Mouse (Mus musculus) kidney, embryonic 15.5 days (tissue): ENCODE data around the gene Kansl3. TPM values are rescaled to one million over a fixed set of nuclear protein-coding genes. Genes with fewer than 3 reads are reported as not detected.

Experiments
- ATAC-seq: fragments of 200-750 bp; cut with Nextera tagmentation; replicated peaks from 2 replicates; pipeline ENCODE4 v1.8.0; 2017; ENCODE audit warnings: moderate TSS enrichment; ENCODE audit not compliant: low FRiP score
- H3K27ac ChIP-seq: fragments of 300-500 bp; sonication (generic); 2 replicates; pipeline ENCODE4 v1.5.1; 2015; ENCODE audit warnings: mild to moderate bottlenecking, inconsistent platforms
- H3K27me3 ChIP-seq: fragments of 300-500 bp; sonication (generic); 2 replicates; pipeline ENCODE4 v1.6.1; 2015; ENCODE audit warnings: inconsistent platforms
- H3K36me3 ChIP-seq: fragments of 300-500 bp; sonication (generic); 2 replicates; pipeline ENCODE4 v1.6.1; 2015; ENCODE audit warnings: inconsistent platforms
- H3K4me1 ChIP-seq: fragments of 300-500 bp; sonication (generic); 2 replicates; pipeline ENCODE4 v1.6.1; 2015; ENCODE audit warnings: inconsistent platforms
- H3K4me2 ChIP-seq: fragments of 300-500 bp; sonication (generic); 2 replicates; pipeline ENCODE4 v1.6.1; 2015; ENCODE audit warnings: moderate library complexity, mild to moderate bottlenecking, inconsistent platforms
- H3K4me3 ChIP-seq: fragments of 300-500 bp; sonication (generic); replicated peaks from 2 replicates; pipeline ENCODE4 v1.5.1; 2015; ENCODE audit warnings: mild to moderate bottlenecking, inconsistent platforms
- H3K9ac ChIP-seq: fragments of 300-500 bp; sonication (generic); 2 replicates; pipeline ENCODE4 v1.6.1; 2015; ENCODE audit warnings: mild to moderate bottlenecking, inconsistent platforms
- H3K9me3 ChIP-seq: fragments of 300-500 bp; sonication (generic); replicated peaks from 2 replicates; pipeline ENCODE4 v1.6.1; 2016; ENCODE audit warnings: inconsistent platforms
- WGBS: fragments of 180-500 bp; shearing (Covaris S2); methylation state at CpG from one replicate; pipeline ENCODE4 v1.1.7; 2015; ENCODE audit warnings: mixed read lengths; 5-methylcytosine and 5-hydroxymethylcytosine counted together
- polyA plus RNA-seq: library from polyadenylated mRNA; unstranded; fragments of >200 nt; fragmentation: Nextera tagmentation; extraction: Ambion mirVana; gene quantifications from 2 replicates; pipeline ENCODE4 v1.2.1, GENCODE M21; 2015

Kansl3 gene
- polyA plus RNA-seq, 1 experiment from 2014 or later, result 49.9 TPM

GRCm38 (mm10) chr1:36352351-36352750, 16.6 kb downstream of the Kansl3 start:
- no peak for ATAC-seq
- WGBS, result 64% methylated on average over 4 of the region's 4 CpGs
- no peak overlapping the region for H3K27ac ChIP-seq
- no peaks in the 10 kb centered on the region for H3K9me3 ChIP-seq
- no peaks in the 10 kb centered on the region for H3K27me3 ChIP-seq
- H3K4me1 ChIP-seq, result no peaks in the 10 kb centered on the region
- no peak overlapping the region for H3K4me3 ChIP-seq
- H3K4me2 ChIP-seq, result no peak overlapping the region
- H3K36me3 ChIP-seq, result peaks cover 95% of the 10 kb centered on the region
- H3K9ac ChIP-seq, result no peak overlapping the region

DNA sequence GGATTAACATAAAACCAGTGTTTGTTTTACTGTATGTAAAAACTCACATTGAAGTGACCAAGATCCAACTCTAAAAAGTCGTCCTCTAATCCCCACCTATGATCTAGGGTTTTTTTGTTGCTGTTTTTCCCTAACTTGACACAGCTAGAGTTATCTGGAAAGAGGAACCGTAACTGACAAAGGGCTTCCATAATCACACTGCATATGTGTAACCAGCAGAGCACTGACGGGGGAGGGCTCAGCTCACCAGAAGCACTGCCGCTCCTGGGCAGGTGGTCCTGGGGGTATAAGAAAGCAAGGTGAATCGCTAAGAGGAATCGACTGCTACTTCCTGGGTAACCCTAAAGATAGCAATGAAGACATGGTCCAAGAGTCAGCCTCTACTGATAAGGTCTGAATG, 26.4 kb downstream of the Kansl3 start:
- Histone ChIP-seq H3K36me3 (peaks cover 100% of the 10 kb centered on the region), H3K27me3 (no peaks in the 10 kb centered on the region), H3K4me2 (no peak overlapping the region), H3K4me3 (no peak overlapping the region), H3K4me1 (no peaks in the 10 kb centered on the region), H3K9ac (no peak overlapping the region), H3K9me3 (no peaks in the 10 kb centered on the region), H3K27ac (no peak overlapping the region)
- WGBS, result 95% methylated on average over 6 of the region's 6 CpGs
- no peak for ATAC-seq

DNA sequence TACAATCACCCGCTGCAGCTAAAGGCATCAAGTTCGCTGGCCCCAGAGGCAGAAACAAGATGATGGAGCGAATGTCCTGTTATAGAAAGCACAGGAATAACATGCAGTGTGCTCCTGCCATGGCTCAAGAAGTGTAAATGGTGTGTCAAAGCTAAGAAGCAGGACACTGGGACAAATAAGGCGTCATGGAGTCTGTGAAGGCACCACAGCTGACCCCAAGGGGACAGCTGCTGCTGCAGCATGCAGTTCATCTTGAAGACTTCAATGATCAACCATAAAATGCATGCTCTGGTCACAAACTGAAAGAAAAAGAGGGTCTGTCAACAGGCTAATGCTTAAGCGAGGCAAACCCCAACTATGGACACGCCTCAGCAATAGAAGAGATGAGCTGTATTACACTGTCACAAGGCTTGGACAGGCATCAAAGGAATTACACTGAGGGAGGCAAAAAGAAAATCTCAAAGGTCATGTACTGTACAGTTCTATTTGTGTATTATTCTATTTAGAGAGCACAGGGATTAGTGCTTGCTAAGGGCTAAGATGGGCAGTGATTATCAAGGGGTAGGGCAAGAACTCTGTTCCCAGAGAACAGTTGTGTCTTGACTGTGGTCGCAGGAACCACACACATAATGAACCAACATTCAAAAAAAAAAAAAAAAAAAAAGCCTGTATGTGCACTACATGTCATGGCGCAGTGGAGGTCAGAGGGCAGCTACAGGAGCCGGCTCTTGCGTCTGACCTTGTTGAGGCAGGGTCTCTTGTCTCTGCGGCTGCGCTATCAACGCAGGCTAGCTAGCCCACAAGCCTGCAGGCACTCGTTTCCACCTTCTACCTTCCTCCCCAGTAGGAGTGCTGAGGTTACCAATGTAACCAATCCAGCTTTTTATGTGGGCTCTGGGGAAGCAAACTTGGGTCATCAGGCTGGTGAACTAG, 35.8 kb downstream of the Kansl3 start:
- H3K27ac ChIP-seq, result no peak overlapping the region
- no peaks in the 10 kb centered on the region for H3K27me3 ChIP-seq
- H3K4me2 ChIP-seq, result no peak overlapping the region
- ATAC-seq, result no peak
- WGBS, result 79% methylated on average over 14 of the region's 14 CpGs
- H3K9ac ChIP-seq, result no peak overlapping the region
- no peaks in the 10 kb centered on the region for H3K4me1 ChIP-seq
- peaks cover 69% of the 10 kb centered on the region for H3K36me3 ChIP-seq
- no peak overlapping the region for H3K4me3 ChIP-seq
- H3K9me3 ChIP-seq, result no peaks in the 10 kb centered on the region

GRCm38 (mm10) chr1:36331743-36332142, 37.2 kb downstream of the Kansl3 start:
- H3K9ac ChIP-seq, result no peak overlapping the region
- no peak overlapping the region for H3K4me2 ChIP-seq
- H3K36me3 ChIP-seq, result peaks cover 60% of the 10 kb centered on the region
- WGBS, result 66% methylated on average over 6 of the region's 6 CpGs
- no peaks in the 10 kb centered on the region for H3K27me3 ChIP-seq
- H3K4me3 ChIP-seq, result no peak overlapping the region
- no peak overlapping the region for H3K27ac ChIP-seq
- no peaks in the 10 kb centered on the region for H3K9me3 ChIP-seq
- no peaks in the 10 kb centered on the region for H3K4me1 ChIP-seq
- ATAC-seq, result no peak

GRCm38 (mm10) chr1:36326815-36327214, 42.2 kb downstream of the Kansl3 start:
- Histone ChIP-seq H3K4me3 (no peak overlapping the region), H3K4me1 (peaks cover 23% of the 10 kb centered on the region), H3K9ac (no peak overlapping the region), H3K36me3 (peaks cover 32% of the 10 kb centered on the region; the same call in 1 of the 2 replicates), H3K27me3 (no peaks in the 10 kb centered on the region), H3K27ac (no peak overlapping the region), H3K4me2 (no peak overlapping the region), H3K9me3 (no peaks in the 10 kb centered on the region)
- WGBS, result 100% methylated on average over 2 of the region's 2 CpGs
- ATAC-seq, result no peak

DNA sequence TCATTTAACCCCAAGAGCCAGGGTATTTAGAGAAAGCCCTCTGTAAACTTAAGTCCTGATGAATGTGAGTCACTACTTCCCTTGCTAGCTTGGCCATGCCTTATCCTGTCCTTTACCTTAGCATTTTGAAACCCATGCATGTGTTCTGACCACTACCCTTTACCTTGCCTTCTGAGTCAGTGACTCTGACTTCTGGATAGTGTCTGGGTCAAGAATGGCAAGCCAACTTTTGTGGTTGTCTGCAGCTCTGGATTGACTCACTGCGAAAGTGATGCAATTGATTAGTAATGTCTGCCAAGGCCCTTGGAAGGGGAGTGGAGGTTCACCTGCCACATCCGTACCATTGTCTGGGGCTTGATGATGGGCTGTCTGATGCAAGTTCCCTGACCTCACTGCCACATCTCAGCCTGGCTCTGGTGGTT, 43.1 kb downstream of the Kansl3 start:
- Histone ChIP-seq H3K4me2 (no peak overlapping the region), H3K4me1 (peaks cover 23% of the 10 kb centered on the region), H3K27ac (no peak overlapping the region), H3K27me3 (no peaks in the 10 kb centered on the region), H3K36me3 (peaks cover 25% of the 10 kb centered on the region; the same call in 1 of the 2 replicates), H3K9ac (no peak overlapping the region), H3K4me3 (no peak overlapping the region), H3K9me3 (no peaks in the 10 kb centered on the region)
- WGBS, result 92% methylated on average over 2 of the region's 2 CpGs
- ATAC-seq, result no peak

GRCm38 (mm10) chr1:36323746-36324448, 45.1 kb downstream of the Kansl3 start:
- H3K9ac ChIP-seq, result no peak overlapping the region
- H3K27ac ChIP-seq, result no peak overlapping the region
- no peaks in the 10 kb centered on the region for H3K27me3 ChIP-seq
- H3K36me3 ChIP-seq, result peaks cover 20% of the 10 kb centered on the region; the same call in 1 of the 2 replicates
- peaks cover 23% of the 10 kb centered on the region for H3K4me1 ChIP-seq
- H3K4me3 ChIP-seq, result no peak overlapping the region
- WGBS, result 39% methylated on average over 8 of the region's 8 CpGs
- peak; percentile 40; the same call in 1 of the 2 replicates for ATAC-seq
- no peak overlapping the region for H3K4me2 ChIP-seq
- no peaks in the 10 kb centered on the region for H3K9me3 ChIP-seq

DNA sequence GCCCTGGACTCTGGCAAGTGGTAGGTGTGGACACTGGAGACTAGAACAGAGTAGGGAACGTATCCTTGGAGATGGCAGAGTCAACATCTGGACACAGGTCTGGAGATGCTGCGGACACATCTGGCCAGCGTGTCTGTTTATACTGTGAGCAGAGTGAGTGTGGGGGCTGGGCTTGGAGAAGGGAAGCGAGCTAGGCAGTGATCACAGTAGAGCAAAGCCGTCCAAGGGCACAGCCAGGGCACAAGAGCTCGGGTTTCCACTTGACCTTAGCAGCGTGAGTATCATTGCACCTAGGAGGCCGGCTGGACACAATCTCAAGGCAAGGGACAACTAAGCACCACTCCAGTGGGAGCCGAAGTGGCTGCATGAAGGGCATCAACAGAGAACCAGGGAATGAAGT, 45.9 kb downstream of the Kansl3 start:
- ATAC-seq, result 0 out of 2 replicates have a peak, but pooled peaks have one; percentile 30
- no peak overlapping the region for H3K27ac ChIP-seq
- no peak overlapping the region for H3K9ac ChIP-seq
- H3K4me2 ChIP-seq, result no peak overlapping the region
- 23% methylated on average over 9 of the region's 9 CpGs for WGBS
- H3K27me3 ChIP-seq, result no peaks in the 10 kb centered on the region
- no peaks in the 10 kb centered on the region for H3K9me3 ChIP-seq
- peaks cover 23% of the 10 kb centered on the region for H3K4me1 ChIP-seq
- H3K36me3 ChIP-seq, result peaks cover 17% of the 10 kb centered on the region; the same call in 1 of the 2 replicates
- no peak overlapping the region for H3K4me3 ChIP-seq

GRCm38 (mm10) chr1:36321829-36322573, 47.0 kb downstream of the Kansl3 start:
- Histone ChIP-seq H3K27me3 (no peaks in the 10 kb centered on the region), H3K4me1 (peaks cover 23% of the 10 kb centered on the region), H3K36me3 (peaks cover 12% of the 10 kb centered on the region; the same call in 1 of the 2 replicates), H3K9ac (no peak overlapping the region), H3K4me3 (no peak overlapping the region), H3K9me3 (no peaks in the 10 kb centered on the region), H3K27ac (no peak overlapping the region), H3K4me2 (no peak overlapping the region)
- WGBS, result 62% methylated on average over 11 of the region's 11 CpGs
- no peak for ATAC-seq

- H3K4me3 ChIP-seq, result no peak overlapping the region
- H3K36me3 ChIP-seq, result peaks cover 12% of the 10 kb centered on the region; the same call in 1 of the 2 replicates
- H3K27me3 ChIP-seq, result no peaks in the 10 kb centered on the region
- H3K27ac ChIP-seq, result no peak overlapping the region
- 64% methylated on average over 2 of the region's 2 CpGs for WGBS
- no peak overlapping the region for H3K9ac ChIP-seq
- ATAC-seq, result no peak
- peaks cover 23% of the 10 kb centered on the region for H3K4me1 ChIP-seq
- no peak overlapping the region for H3K4me2 ChIP-seq
- no peaks in the 10 kb centered on the region for H3K9me3 ChIP-seq
These were observed 47.8 kb downstream of the Kansl3 start for GRCm38 (mm10) chr1:36321164-36321563.

GRCm38 (mm10) chr1:36315776-36316100, 53.2 kb downstream of the Kansl3 start:
- Histone ChIP-seq H3K36me3 (peaks cover 12% of the 10 kb centered on the region; the same call in 1 of the 2 replicates), H3K4me2 (no peak overlapping the region), H3K4me1 (no peaks in the 10 kb centered on the region), H3K9ac (no peak overlapping the region), H3K27me3 (no peaks in the 10 kb centered on the region), H3K27ac (no peak overlapping the region), H3K9me3 (no peaks in the 10 kb centered on the region), H3K4me3 (no peak overlapping the region)
- WGBS, result 97% methylated on average over 2 of the region's 2 CpGs
- no peak for ATAC-seq
